Mouse (Mus musculus) lung, embryonic 15.5 days (tissue): ENCODE data around the gene Shroom1. TPM values are rescaled to one million over a fixed set of nuclear protein-coding genes. Genes with fewer than 3 reads are reported as not detected.

Experiments used
- ATAC-seq: fragments of 200-750 bp; cut with Nextera tagmentation; 2 replicates; pipeline ENCODE4 v1.8.0; 2017; ENCODE audit warnings: moderate number of reproducible peaks, borderline replicate concordance; ENCODE audit not compliant: low FRiP score, low TSS enrichment; ENCODE audit errors: extremely low read depth
- H3K27ac ChIP-seq: fragments of 300-500 bp; sonication (generic); 2 replicates; pipeline ENCODE4 v1.5.1; 2015; ENCODE audit warnings: moderate library complexity, mild to moderate bottlenecking, inconsistent platforms
- H3K27me3 ChIP-seq: fragments of 300-500 bp; sonication (generic); 2 replicates; pipeline ENCODE4 v1.6.1; 2015; ENCODE audit warnings: inconsistent platforms
- H3K36me3 ChIP-seq: fragments of 300-500 bp; sonication (generic); 2 replicates; pipeline ENCODE4 v1.6.1; 2015; ENCODE audit warnings: inconsistent platforms
- H3K4me1 ChIP-seq: fragments of 300-500 bp; sonication (generic); 2 replicates; pipeline ENCODE4 v1.6.1; 2015; ENCODE audit warnings: inconsistent platforms
- H3K4me2 ChIP-seq: fragments of 300-500 bp; sonication (generic); 2 replicates; pipeline ENCODE4 v1.6.1; 2015; ENCODE audit warnings: inconsistent platforms, mild to moderate bottlenecking, moderate library complexity
- H3K4me3 ChIP-seq: fragments of 300-500 bp; sonication (generic); 2 replicates; pipeline ENCODE4 v1.5.1; 2015; ENCODE audit warnings: mild to moderate bottlenecking, inconsistent platforms
- H3K9ac ChIP-seq: fragments of 300-500 bp; sonication (generic); 2 replicates; pipeline ENCODE4 v1.6.1; 2015; ENCODE audit warnings: inconsistent platforms
- H3K9me3 ChIP-seq: fragments of 300-500 bp; sonication (generic); 2 replicates; pipeline ENCODE4 v1.6.1; 2016; ENCODE audit warnings: inconsistent platforms
- WGBS: fragments of 180-500 bp; shearing (Covaris S2); methylation state at CpG from one replicate; pipeline ENCODE4 v1.1.7; 2015; 5-methylcytosine and 5-hydroxymethylcytosine counted together
- polyA plus RNA-seq: library from polyadenylated mRNA; unstranded; fragments of >200 nt; fragmentation: Nextera tagmentation; extraction: Ambion mirVana; gene quantifications from 2 replicates; pipeline ENCODE4 v1.2.1, GENCODE M21; 2015

The Shroom1 gene
- polyA plus RNA-seq, 1 experiment from 2014 or later = 2.4 TPM

DNA sequence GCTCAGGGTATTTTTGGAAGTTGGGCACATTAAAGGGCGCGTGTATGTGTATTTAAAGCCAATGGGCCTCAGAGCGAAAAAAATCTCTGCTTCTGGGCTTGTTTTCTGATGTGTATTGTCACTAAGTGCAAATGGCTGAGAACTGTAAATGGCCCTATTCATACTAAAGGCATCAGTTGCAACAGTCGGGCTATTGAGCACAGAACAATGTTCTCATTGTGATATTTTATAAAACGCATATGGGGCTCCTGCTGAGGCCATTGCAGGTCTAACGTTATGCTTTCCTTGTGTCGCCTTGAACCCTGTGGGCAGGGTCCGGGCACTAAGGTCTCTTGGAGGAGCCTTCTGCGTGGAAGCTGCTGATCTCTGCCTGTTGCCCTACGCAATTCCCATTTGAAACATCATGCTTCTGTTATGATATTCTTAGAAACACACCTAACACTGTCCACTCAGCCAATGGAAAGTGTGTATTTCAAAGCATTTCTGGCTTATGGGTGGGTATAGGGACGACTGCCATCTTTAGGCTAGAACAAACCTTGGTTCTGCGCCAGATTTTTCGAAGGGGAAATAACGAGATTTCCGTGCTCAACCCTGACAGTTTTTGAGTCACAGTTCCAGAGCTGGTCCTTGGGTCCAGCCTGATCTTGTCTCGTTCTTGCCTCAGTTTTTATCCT lies 12.4 kb downstream of the Shroom1 start:
- Histone ChIP-seq H3K27me3 (peaks cover 76% of the 10 kb centered on the region), H3K9me3 (no peaks in the 10 kb centered on the region), H3K4me3 (no peak overlapping the region), H3K9ac (no peak overlapping the region), H3K36me3 (no peaks in the 10 kb centered on the region), H3K4me2 (peak overlapping the region; percentile 43), H3K4me1 (peaks cover 13% of the 10 kb centered on the region), H3K27ac (no peak overlapping the region)
- no peak for ATAC-seq
- WGBS = 33% methylated on average over 16 of the region's 16 CpGs

DNA sequence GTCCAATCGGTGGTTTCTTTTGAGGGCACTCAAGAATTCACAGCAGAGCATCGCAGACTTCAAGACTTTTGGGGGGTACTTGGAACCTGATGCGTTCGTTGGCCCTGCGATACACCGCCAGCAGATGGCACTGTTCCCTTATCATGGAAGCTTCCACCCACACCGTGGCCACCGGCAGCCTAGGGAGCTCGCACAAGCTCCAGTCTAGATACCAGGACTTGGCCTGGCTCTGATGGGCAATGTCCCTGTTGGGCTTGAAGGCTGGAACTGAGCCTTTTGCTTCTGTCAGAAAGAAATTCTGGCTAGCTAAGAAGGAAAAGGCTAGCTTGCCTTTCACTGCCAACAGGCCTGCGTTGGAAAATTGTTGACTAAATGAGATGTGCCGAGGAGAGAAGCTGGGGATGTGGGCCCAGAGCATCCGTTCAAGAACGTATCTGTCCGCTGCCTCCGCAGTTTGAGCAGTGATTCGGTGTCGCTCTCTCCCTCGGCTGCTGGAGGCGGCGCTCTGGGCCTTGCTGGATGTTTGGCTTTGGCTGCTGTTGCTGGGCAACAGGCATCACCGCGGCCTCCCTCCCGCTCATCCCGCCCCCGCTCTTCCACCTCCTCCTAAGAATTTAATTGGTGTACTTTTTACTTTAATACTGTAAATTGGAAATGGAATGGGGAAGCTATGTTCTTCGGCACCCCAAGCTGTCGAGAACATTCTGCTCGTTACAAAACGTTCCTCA lies 13.1 kb downstream of the Shroom1 start, which contains the start of gene Gm9837:
TSS of gene Gm9837 (minus strand) at position 512 of the 728 bp plus-strand sequence.
- H3K27ac ChIP-seq = no peak within 1 kb of the TSS
- peak; percentile 54; the same call in 1 of the 2 replicates for ATAC-seq
- H3K27me3 ChIP-seq = peaks cover 76% of the 10 kb centered on the region
- H3K9ac ChIP-seq = no peak within 1 kb of the TSS
- no peak within 1 kb of the TSS for H3K4me3 ChIP-seq
- H3K4me1 ChIP-seq = peaks cover 13% of the 10 kb centered on the region
- peak within 1 kb of the TSS; percentile 43 for H3K4me2 ChIP-seq
- H3K9me3 ChIP-seq = no peaks in the 10 kb centered on the region
- whole genome bisulfite sequencing = 3% methylated on average over 29 of the region's 29 CpGs
- no peaks in the 10 kb centered on the region for H3K36me3 ChIP-seq

DNA sequence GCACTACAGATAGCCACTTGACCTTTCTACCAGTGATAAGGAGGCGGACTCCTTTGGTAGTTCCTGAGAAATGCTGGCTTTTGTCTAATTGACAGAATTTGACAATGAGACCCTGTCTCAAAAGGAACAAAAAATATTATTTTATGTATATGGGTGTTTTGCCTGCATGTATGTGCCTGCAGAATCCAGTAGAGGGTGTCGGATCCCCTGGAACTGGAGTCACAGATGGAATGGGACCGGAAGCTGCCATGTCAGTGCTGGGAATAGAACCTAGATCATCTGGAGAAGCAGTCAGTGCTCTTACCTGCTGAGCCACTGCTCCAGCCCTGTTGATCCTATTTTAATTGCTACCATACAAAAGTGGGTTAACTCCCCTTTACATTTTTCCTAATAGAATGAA lies 15.7 kb downstream of the Shroom1 start:
- Histone ChIP-seq H3K27me3 (peaks cover 76% of the 10 kb centered on the region), H3K9ac (no peak overlapping the region), H3K4me2 (no peak overlapping the region), H3K36me3 (no peaks in the 10 kb centered on the region), H3K4me1 (peaks cover 5% of the 10 kb centered on the region), H3K4me3 (no peak overlapping the region), H3K27ac (no peak overlapping the region), H3K9me3 (no peaks in the 10 kb centered on the region)
- no peak for ATAC-seq
- 72% methylated on average over 3 of the region's 3 CpGs for WGBS

DNA sequence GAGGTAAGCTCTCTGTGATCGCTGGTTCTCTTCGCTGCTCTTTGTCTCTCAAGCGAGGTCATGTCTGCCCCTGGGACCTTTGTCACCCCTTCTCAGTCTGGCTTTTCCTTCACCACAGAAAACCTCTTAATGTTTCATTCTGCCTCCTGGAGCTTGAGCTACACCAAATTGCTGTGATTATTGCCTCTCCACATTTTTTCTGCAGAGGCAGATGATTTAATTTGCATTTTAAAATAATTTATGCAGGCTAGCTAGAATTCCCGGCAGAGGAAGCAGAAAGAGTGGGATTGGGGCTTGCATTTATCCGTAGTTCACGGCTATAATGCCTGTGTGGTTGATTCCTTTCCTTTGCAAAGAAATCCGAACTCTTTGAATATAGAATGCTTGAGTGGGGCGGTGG lies 18.6 kb downstream of the Shroom1 start:
- Histone ChIP-seq H3K27me3 (peaks cover 90% of the 10 kb centered on the region), H3K4me3 (no peak overlapping the region), H3K4me1 (peaks cover 18% of the 10 kb centered on the region), H3K27ac (no peak overlapping the region), H3K36me3 (no peaks in the 10 kb centered on the region), H3K9me3 (no peaks in the 10 kb centered on the region), H3K9ac (no peak overlapping the region), H3K4me2 (no peak overlapping the region)
- no peak for ATAC-seq
- WGBS = 21% methylated on average over 8 of the region's 8 CpGs

DNA sequence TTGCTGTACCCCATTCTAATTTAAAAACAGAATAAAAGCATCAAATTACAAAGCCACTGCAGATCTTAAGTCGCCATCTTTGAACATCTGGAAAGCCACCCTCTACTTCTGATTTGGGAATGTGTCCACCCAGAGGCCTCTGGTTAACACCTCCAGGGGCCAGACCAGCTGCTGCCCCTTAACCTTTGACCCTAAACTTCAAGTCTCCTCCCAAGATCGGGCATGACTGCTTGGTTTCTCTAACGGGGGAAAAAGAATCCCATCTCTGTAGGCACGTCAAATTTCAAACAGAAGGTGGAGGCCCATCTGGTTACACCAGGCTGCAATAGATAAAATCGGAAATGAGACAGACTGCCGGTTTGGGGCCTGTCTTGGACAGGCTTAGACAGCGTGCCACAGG lies 20.8 kb downstream of the Shroom1 start:
- 37% methylated on average over 7 of the region's 7 CpGs for WGBS
- H3K9ac ChIP-seq = no peak overlapping the region
- peaks cover 94% of the 10 kb centered on the region for H3K27me3 ChIP-seq
- no peaks in the 10 kb centered on the region for H3K9me3 ChIP-seq
- H3K4me1 ChIP-seq = peaks cover 18% of the 10 kb centered on the region
- no peaks in the 10 kb centered on the region for H3K36me3 ChIP-seq
- H3K27ac ChIP-seq = no peak overlapping the region
- no peak overlapping the region for H3K4me2 ChIP-seq
- no peak for ATAC-seq
- no peak overlapping the region for H3K4me3 ChIP-seq

DNA sequence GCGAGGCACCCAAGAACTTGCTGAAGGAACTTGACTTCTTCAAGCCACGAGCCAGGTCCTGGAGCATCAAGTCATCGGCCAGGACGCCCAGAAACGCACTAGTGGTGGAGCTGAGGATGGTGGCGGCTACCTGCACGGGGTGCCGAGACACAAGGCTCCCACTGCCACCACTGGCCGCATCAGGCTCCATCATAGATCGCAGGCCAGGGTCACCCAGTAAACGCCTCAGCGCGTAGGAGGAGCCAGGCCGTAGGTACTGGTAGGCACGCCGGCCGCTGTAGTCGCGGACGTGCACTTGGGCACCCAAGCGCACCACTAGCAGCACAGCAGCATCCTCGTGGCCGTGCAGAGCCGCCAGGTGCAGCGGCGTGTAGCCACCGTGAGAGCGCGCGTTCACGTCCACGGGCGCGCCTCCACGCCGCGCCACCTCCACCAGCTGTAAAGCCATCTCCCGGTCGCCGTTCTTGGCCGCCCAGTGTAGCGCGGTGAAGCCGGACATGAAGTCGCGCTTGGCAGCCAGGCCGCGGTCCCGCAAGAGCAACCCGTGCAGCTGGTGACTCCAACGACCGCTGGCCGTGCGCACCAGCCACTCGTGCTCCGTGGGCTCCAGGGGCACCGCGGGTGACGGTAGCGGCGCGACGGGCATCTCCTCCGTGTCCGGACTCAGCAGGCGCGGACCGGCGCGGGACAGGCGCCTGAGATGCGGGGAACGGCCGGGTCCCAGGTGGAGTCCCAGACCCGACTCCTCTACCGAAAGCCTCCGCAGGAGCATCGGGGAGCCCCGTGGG lies 21.6 kb downstream of the Shroom1 start:
- Histone ChIP-seq H3K4me3 (peak overlapping the region; percentile 36), H3K4me1 (peaks cover 18% of the 10 kb centered on the region), H3K4me2 (peak overlapping the region; percentile 65), H3K9ac (no peak overlapping the region), H3K27me3 (peaks cover 89% of the 10 kb centered on the region), H3K27ac (no peak overlapping the region), H3K9me3 (no peaks in the 10 kb centered on the region), H3K36me3 (no peaks in the 10 kb centered on the region)
- WGBS = 4% methylated on average over 76 of the region's 79 CpGs
- peak; percentile 32; the same call in 1 of the 2 replicates for ATAC-seq

DNA sequence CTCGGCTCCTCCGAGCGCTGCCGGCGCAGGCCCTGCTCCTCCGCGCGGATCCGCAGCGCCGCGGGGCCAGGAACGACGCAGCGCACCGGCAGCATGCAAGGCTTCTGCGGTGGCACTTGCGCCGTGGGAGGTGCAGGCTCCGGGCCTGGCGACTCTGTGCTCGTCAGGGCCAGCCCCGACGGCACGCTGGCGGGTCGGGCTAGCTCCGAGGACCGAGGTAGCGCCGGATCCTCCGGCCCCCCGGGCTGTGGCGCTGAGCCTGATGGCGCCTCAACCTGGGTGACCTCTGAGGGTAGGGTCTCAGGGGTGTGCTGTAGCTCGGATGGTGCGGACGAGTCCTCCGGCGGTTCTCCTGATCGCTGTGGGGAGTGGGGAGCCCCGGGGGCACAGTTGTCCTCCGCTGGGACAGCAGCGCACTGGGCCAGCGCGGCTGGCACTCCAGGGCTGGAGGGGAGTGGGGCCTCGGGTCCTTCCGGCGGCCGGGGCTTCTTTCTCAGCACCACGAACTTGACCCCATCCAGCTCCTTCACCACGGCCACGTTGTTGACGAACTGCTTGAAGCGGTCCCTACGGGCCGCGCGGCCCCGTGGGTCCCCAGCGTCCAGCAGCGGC lies 22.3 kb downstream of the Shroom1 start:
- H3K4me1 ChIP-seq = peaks cover 18% of the 10 kb centered on the region
- peak; percentile 35 for ATAC-seq
- no peaks in the 10 kb centered on the region for H3K9me3 ChIP-seq
- no peak overlapping the region for H3K9ac ChIP-seq
- no peaks in the 10 kb centered on the region for H3K36me3 ChIP-seq
- H3K4me2 ChIP-seq = peak overlapping the region; percentile 65
- no peak overlapping the region for H3K27ac ChIP-seq
- H3K27me3 ChIP-seq = peaks cover 82% of the 10 kb centered on the region
- WGBS = 1% methylated on average over 61 of the region's 62 CpGs
- H3K4me3 ChIP-seq = peak overlapping the region; percentile 36

DNA sequence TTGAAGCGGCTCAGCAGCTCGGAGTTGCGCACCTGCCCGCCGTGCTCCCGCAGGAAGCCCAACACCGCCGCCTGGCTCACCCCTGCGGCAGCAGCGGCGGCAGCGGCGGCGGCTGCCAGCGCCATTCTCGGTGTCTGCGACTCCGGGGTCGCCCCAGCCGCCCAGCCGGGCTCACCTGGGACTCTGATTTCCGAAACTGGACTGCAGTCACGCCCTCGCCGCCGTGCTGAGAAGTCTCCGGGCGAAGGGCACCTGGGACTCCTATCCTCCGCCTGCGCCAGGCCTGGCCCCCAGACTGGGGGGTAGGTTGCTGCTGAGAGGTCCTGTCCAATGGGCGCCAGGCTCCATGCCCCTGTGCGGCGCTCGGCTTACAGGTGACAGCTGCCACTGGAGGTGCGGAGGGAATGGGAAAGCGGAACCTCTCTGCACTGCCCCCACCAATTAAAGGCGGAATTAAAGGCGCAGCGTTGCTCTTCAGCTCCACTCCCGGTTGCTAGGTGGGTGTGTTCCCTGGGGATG lies 22.8 kb downstream of the Shroom1 start, which contains the start of the genes Gm9945 and Sowaha:
TSS of gene Gm9945 (plus strand) at position 384 of the 519 bp plus-strand sequence.
TSS of gene Sowaha (minus strand) at position 492 of the 519 bp plus-strand sequence.
- peak within 1 kb of the TSS; percentile 65 for H3K4me2 ChIP-seq
- peak within 1 kb of the TSS; percentile 36 for H3K4me3 ChIP-seq
- no peak within 1 kb of the TSS for H3K27ac ChIP-seq
- 4% methylated on average over 40 of the region's 40 CpGs for WGBS
- no peak within 1 kb of the TSS for H3K9ac ChIP-seq
- peaks cover 18% of the 10 kb centered on the region for H3K4me1 ChIP-seq
- H3K27me3 ChIP-seq = peaks cover 76% of the 10 kb centered on the region
- no peaks in the 10 kb centered on the region for H3K9me3 ChIP-seq
- 0 out of 2 replicates have a peak, but pooled peaks have one; percentile 33 for ATAC-seq
- H3K36me3 ChIP-seq = no peaks in the 10 kb centered on the region

DNA sequence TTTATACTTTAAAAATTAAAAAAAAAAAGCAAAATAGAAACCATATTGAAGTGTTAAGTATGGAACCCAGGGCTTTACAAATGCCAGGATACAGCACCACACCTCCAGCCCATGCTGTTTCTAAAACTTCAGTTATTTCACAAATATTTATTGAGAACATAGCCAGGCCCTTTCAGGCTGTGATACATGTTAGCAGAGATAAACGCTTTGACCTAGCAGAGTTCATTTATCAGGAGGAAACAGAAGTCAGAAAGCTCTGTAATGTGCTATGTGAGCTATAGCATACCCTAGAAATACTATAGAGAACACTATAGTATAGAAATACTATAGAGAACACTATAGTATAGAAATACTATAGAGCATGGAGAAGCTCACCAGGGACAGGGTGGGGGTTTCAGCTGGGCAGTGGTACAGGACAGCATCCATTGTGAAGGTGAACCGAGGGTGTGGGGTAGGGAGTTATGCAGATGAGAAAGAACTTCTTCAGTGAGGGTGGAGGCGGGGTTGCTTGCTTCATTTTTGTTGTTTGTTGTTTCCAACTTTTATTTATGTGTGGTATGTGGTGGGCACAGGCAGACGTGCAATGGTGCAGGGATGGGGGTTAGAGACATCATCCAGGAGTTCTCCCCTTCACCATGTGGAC lies 24.2 kb downstream of the Shroom1 start:
- WGBS = 66% methylated on average over 4 of the region's 4 CpGs
- Histone ChIP-seq H3K4me1 (peaks cover 18% of the 10 kb centered on the region), H3K27me3 (peaks cover 67% of the 10 kb centered on the region), H3K4me2 (no peak overlapping the region), H3K9ac (no peak overlapping the region), H3K4me3 (no peak overlapping the region), H3K36me3 (no peaks in the 10 kb centered on the region), H3K9me3 (no peaks in the 10 kb centered on the region), H3K27ac (no peak overlapping the region)
- no peak for ATAC-seq

DNA sequence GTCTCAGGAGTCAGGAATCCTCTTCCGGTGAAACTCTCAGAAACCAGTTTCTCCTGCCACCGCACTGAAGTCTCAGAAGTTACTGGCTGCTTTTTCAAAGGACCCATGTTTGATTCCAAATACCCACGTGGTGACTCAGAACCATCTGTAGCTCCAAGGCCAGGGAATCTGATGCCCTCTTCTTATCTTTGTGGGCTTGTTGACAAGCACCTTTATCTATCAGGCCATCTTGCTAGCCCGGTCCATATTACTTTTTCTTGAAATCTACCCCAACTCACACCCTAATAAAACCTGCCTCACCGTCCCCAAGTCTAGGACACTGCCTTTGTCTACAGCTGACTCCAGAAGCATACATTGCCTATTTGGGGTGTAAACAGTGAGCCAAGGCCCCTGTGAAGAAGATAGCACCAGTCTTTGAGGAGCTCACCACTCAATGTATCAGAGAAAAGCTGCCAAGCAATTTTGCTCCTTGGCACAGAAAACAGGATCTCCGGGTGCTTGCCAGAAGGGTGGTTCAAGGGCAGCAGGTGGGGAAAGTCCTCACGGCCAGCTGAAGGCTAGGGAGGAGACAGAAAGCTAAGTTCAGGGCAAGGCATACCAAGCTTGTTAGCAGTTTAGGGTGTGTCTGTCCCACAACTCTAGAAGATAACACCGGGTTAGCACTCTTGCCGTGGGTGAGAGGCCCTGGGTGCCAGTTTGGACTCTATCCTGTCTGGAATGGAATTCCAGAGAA lies 26.3 kb downstream of the Shroom1 start:
- 49% methylated on average over 9 of the region's 9 CpGs for WGBS
- Histone ChIP-seq H3K4me1 (peaks cover 27% of the 10 kb centered on the region), H3K9ac (no peak overlapping the region), H3K27me3 (peaks cover 66% of the 10 kb centered on the region), H3K4me2 (no peak overlapping the region), H3K27ac (no peak overlapping the region), H3K4me3 (no peak overlapping the region), H3K9me3 (no peaks in the 10 kb centered on the region), H3K36me3 (no peaks in the 10 kb centered on the region)
- ATAC-seq = peak; percentile 26; the same call in 1 of the 2 replicates
